Comparison of ENCODE assay signal across 21 mouse cellular contexts in the genomic region with DNA sequence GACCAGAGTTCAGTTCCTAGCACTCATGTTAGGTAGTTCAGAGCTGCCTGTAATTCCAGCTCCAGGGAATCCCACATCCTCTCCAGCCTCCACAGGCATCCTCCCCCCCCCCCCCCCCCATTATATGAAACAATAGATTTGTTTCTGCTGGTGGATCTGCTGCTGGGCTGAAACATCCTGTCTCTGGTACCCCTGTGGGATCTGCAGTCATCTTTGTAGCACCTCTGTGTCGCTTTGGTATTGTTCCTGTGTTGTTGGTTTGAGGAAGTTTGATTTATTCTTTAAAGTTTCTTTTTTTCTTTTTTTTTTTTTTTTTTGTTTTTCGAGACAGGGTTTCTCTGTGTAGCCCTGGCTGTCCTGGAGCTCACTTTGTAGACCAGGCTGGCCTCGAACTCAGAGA. TPM values are rescaled to one million over a fixed set of nuclear protein-coding genes. Genes with fewer than 3 reads are reported as not detected.
DNase-seq lines count a peak whose midpoint lies in the region; ATAC-seq lines count a peak whose summit lies in the region.
"Had no signal": no experiment of that assay in that cellular context is flagged by ENCODE, and none has a peak within 500 bp of the region (broad histone marks: within the 10 kb centered on the region; RNA-seq: fewer than 3 reads in every experiment).

No protein-coding gene starts in this region.

- H3K36me3 ChIP-seq in forebrain, embryonic 11.5 days (ENCODE audit: control insufficient read depth, insufficient read depth, low read length): no peaks in the 10 kb centered on the region; the same call in 1 of the 2 replicates
- H3K36me3 ChIP-seq: forebrain, embryonic 12.5 days had no signal

- 78% methylated on average over 3 of the region's 3 CpGs for WGBS in forebrain, embryonic 11.5 days

- ATAC-seq in CD4-positive, CD25-positive, alpha-beta regulatory T cell, adult 4 months: no peak
- no peak for ATAC-seq in forebrain, embryonic 11.5 days (replicated peaks; ENCODE audit: low FRiP score)
- ATAC-seq: activated CD4-positive, CD25-positive, alpha-beta regulatory T cell, adult 4 months; forebrain, embryonic 14.5 days; forebrain, embryonic 16.5 days had no signal

- peak; percentile 26 for DNase-seq in CD4-positive, CD25-positive, alpha-beta regulatory T cell, adult 2 months (ENCODE audit: low read depth, low spot score)
- DNase-seq in CD4-positive helper T cell, adult 2 months (ENCODE audit: low read depth, low spot score): peak; percentile 51
- peak; percentile 58 for DNase-seq in naive thymus-derived CD4-positive, alpha-beta T cell, adult 2 months (ENCODE audit: low read depth)
- no peak for DNase-seq in forebrain, embryonic 11.5 days (ENCODE audit: low spot score)
- no peak for DNase-seq in lung, postnatal 10 days
- DNase-seq: adrenal gland, adult 8-10 months; adrenal gland, postnatal 14 days; adrenal gland, postnatal 36 days; B cell, adult 2 months; cerebellum, adult 11-12 months; cerebellum, adult 2 months; cerebellum, adult 9-10 months; cerebellum, postnatal 10 days; cerebellum, postnatal 25 days had no signal

- H3K4me3 ChIP-seq in forebrain, embryonic 11.5 days (ENCODE audit: low read depth, low read length): no peak overlapping the region
- H3K4me3 ChIP-seq: embryonic facial prominence, embryonic 10.5 days; embryonic facial prominence, embryonic 12.5 days; forebrain, embryonic 12.5 days had no signal

- no peak overlapping the region for H3K9ac ChIP-seq in forebrain, embryonic 11.5 days (ENCODE audit: low read length)
- H3K9ac ChIP-seq: embryonic facial prominence, embryonic 12.5 days; forebrain, embryonic 12.5 days had no signal

- no peaks in the 10 kb centered on the region for H3K4me1 ChIP-seq in forebrain, embryonic 11.5 days (replicated peaks; ENCODE audit: control insufficient read depth, insufficient read depth, low read length)
- H3K4me1 ChIP-seq: embryonic facial prominence, embryonic 10.5 days; embryonic facial prominence, embryonic 12.5 days; forebrain, embryonic 12.5 days had no signal

- H3K27me3 ChIP-seq in forebrain, embryonic 11.5 days (ENCODE audit: control insufficient read depth, insufficient read depth, low read length): no peaks in the 10 kb centered on the region
- H3K27me3 ChIP-seq: embryonic facial prominence, embryonic 12.5 days; forebrain, embryonic 12.5 days had no signal

- H3K4me2 ChIP-seq in forebrain, embryonic 11.5 days (ENCODE audit: low read depth, low read length, severe bottlenecking): no peak overlapping the region
- H3K4me2 ChIP-seq: embryonic facial prominence, embryonic 12.5 days; forebrain, embryonic 12.5 days had no signal

- no peaks in the 10 kb centered on the region for H3K9me3 ChIP-seq in forebrain, embryonic 11.5 days (ENCODE audit: control insufficient read depth, low read length)
- H3K9me3 ChIP-seq: embryonic facial prominence, embryonic 10.5 days; embryonic facial prominence, embryonic 12.5 days; forebrain, embryonic 12.5 days had no signal

- no peak overlapping the region for H3K27ac ChIP-seq in forebrain, embryonic 11.5 days (ENCODE audit: low read depth, low read length)
- H3K27ac ChIP-seq: embryonic facial prominence, embryonic 10.5 days; embryonic facial prominence, embryonic 12.5 days; forebrain, embryonic 12.5 days had no signal

RNA-seq across cellular contexts. Expression of gene Ap2a2, which starts 13.5 kb away (rescaled TPM):
- 10 to 100 TPM; 16.6 to 17.1 TPM for polyA plus RNA-seq in CD4-positive, CD25-positive, alpha-beta regulatory T cell, adult 4 months (2017; shearing (Covaris generic))
- polyA plus RNA-seq in forebrain, embryonic 11.5 days (2014; fragmentation: Nextera tagmentation; extraction: Ambion mirVana): 104 and 106 TPM in 2 replicates

RNA-seq across cellular contexts. Expression of gene Chid1, which starts 35.8 kb away (rescaled TPM):
- polyA plus RNA-seq in CD4-positive, CD25-positive, alpha-beta regulatory T cell, adult 4 months (2017; shearing (Covaris generic)): 10 to 100 TPM; 21.9 to 23.4 TPM
- 22.9 and 26.5 TPM in 2 replicates for polyA plus RNA-seq in forebrain, embryonic 11.5 days (2014; fragmentation: Nextera tagmentation; extraction: Ambion mirVana)

Comparison
In these comparisons a context has a peak if more than half of its experiments do, and no peak if none do; other contexts are left out.
1. DNase-seq: peak in CD4-positive, CD25-positive, alpha-beta regulatory T cell, adult 2 months (single experiment), CD4-positive helper T cell, adult 2 months (single experiment) and naive thymus-derived CD4-positive, alpha-beta T cell, adult 2 months (single experiment); none in forebrain, embryonic 11.5 days (single experiment) and lung, postnatal 10 days (single experiment).